Mouse (Mus musculus) spleen, adult 2 months (tissue): ENCODE measurements around the gene Sp110. TPM values are rescaled to one million over a fixed set of nuclear protein-coding genes. Genes with fewer than 3 reads are reported as not detected.
A peak's percentile ranks its signal among the peaks of the same experiment; 100 is the strongest.
"Not testable (repeated sequence)": the region's sequence is repeated elsewhere in the genome, so short reads cannot be mapped to it uniquely, and the experiment has no call there.

Experiments
- DNase-seq, 2 experiments: peaks; one replicate each; pipeline versions ENCODE4 v3.0.0 to v3.0.0-alpha.2; 2012 to 2021; ENCODE audit warnings: low spot score in 2 of 2, low read depth in 1 of 2
- H3K27ac ChIP-seq: fragments of 200-500 bp; 2 replicates; pipeline ENCODE4 v1.5.1; 2012; ENCODE audit warnings: low read length, inconsistent platforms; ENCODE audit not compliant: insufficient read depth
- H3K27me3 ChIP-seq: fragments of 200-500 bp; 2 replicates; pipeline ENCODE4 v1.6.1; 2012; ENCODE audit warnings: mild to moderate bottlenecking, moderate library complexity, low read length, inconsistent platforms; ENCODE audit not compliant: control insufficient read depth, insufficient read depth
- H3K36me3 ChIP-seq: fragments of 200-500 bp; 2 replicates; pipeline ENCODE4 v1.6.1; 2012; ENCODE audit warnings: mild to moderate bottlenecking, low read length, inconsistent platforms; ENCODE audit not compliant: control insufficient read depth, insufficient read depth
- H3K4me1 ChIP-seq: fragments of 200-500 bp; 2 replicates; pipeline ENCODE4 v1.6.1; 2011; ENCODE audit warnings: inconsistent platforms; ENCODE audit not compliant: control insufficient read depth, insufficient read depth, insufficient read length
- H3K4me3 ChIP-seq: fragments of 200-500 bp; 2 replicates; pipeline ENCODE4 v1.5.1; 2011; ENCODE audit warnings: mild to moderate bottlenecking, inconsistent platforms; ENCODE audit not compliant: insufficient read depth, insufficient read length; ENCODE audit errors: extremely low read depth
- WGBS: fragments of 180-500 bp; shearing (Covaris S2); methylation state at CpG from one replicate; pipeline ENCODE4 v1.1.7; 2018; 5-methylcytosine and 5-hydroxymethylcytosine counted together
- polyA plus RNA-seq: library from polyadenylated mRNA; depleted of rRNA; stranded (reverse); fragments of >200 nt; gene quantifications from 2 replicates; pipeline ENCODE4 v1.2.3, GENCODE M21; 2012; rRNA removed

Gene Sp110
- polyA plus RNA-seq: 54.2 and 57.5 TPM in 2 replicates

DNA sequence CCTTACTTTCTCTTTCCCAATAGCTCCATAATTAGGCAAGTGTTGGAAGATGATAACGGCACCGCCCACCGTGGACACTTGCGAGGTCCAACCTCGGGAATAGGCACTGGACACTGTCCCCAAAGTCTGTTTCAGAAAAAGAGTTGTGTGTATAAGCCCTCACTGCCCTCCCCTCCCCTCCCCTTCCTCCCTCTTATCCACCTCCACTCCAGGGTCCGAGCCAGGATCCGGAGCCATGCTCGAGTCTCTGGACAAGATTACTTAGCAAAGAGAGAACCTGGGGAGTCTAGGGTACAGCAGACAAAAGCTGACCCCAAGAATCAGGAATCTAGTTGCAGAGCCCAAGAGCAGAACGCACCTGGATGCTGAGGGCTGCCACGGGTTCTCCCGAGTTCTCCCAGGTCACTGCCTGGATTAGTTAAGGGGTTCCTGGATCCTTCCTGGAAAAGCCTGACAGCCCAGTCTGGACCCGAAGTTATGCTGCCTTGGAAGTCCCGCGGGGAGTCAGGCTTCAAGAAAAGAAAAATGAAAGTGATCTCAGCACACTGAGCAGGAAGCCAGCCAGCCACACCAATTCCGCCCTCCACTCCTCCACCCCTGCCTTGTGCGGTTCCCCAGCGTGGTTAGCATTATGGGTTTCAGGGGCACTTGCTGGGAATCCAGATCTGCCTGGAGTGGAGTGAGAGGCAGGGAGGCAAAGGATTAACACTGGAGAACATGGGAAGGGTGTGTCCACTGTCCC lies at the start of gene Sp110:
Gene Sp110 (minus strand): TSS at position 547 of the 742 bp plus-strand sequence.
- Histone ChIP-seq H3K27ac (0 out of 2 replicates have a peak within 1 kb of the TSS, but pooled peaks have one; percentile 62), H3K4me3 (peak within 1 kb of the TSS; percentile 50)
- DNase-seq: peak in 1 of 2 experiments; percentile 49
- H3K4me1 ChIP-seq, H3K36me3 ChIP-seq, H3K27me3 ChIP-seq: not testable (repeated sequence)
- WGBS: 47% methylated on average over 17 of the region's 17 CpGs

DNA sequence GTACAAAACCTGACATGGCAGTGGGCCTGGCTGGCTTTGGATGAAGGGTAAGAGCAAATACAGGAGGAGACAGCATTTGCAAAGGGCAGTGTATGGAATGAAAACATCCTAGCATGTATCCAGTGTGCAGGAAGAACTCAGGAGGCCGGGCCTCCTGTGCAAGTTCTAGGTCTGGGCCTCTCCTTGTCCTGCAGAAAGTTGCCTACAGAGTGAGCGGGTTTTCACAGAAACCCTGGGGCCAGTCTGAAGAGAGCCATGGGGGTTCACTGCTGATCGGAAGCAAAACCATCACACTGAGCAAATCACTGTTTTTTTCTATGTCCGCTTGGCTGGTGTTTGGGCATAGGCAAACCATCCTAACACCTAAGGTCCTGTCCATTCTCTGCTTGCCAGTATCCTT lies 39.5 kb upstream of the Sp110 start:
- not testable (repeated sequence) for H3K4me3 ChIP-seq, H3K36me3 ChIP-seq, H3K27me3 ChIP-seq, DNase-seq, H3K27ac ChIP-seq, H3K4me1 ChIP-seq
- 86% methylated on average over 4 of the region's 4 CpGs for whole genome bisulfite sequencing

DNA sequence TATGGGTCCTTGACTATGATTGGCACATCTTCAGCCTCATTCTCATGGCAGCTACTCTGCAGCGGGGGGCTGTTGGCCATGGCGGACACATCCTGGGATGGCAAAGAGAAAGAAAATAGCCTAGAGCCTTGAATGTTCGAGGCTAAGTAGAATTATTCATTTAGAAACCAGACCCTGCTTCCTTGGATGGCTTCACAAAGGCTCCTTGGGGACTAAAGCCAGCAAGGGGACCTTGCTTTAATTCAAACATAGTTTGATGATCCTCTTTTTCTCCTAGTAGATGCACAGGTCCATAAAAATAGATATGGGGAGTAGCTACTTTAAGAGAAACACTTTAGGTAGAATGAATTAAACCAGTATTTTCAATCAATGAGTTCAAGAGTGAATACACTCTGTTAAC lies 38.3 kb upstream of the Sp110 start:
- WGBS: 62% methylated on average over 3 of the region's 3 CpGs

DNA sequence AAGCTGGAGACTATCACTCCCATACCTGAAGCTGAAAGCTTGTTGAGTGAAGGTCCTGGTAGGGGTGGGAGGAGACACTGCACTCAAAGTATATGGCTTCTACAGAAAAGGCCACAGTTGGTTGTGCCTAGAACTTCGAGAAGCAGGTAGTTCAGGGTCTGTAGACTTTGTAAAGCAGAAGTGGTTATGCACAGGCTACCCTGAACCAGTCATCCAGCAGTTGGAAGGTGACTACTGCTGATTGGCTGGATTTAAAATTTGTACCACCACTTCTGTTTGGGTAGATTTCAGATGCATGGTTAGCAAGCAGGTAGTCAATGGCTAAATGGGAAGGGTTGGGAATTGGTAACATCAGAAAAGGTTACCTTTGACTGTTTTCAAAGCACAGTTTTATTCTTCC lies 20.1 kb upstream of the Sp110 start:
- not testable (repeated sequence) for H3K27ac ChIP-seq, H3K4me1 ChIP-seq, H3K27me3 ChIP-seq, H3K36me3 ChIP-seq, H3K4me3 ChIP-seq
- 21% methylated on average over 1 of the region's 1 CpGs for WGBS
- peak in 1 of 2 experiments; percentile 40 for DNase-seq

More for the DNA sequence above, 38.3 kb upstream of the Sp110 start:
- H3K27ac ChIP-seq, H3K4me3 ChIP-seq, H3K36me3 ChIP-seq, H3K27me3 ChIP-seq, DNase-seq, H3K4me1 ChIP-seq: not testable (repeated sequence)

DNA sequence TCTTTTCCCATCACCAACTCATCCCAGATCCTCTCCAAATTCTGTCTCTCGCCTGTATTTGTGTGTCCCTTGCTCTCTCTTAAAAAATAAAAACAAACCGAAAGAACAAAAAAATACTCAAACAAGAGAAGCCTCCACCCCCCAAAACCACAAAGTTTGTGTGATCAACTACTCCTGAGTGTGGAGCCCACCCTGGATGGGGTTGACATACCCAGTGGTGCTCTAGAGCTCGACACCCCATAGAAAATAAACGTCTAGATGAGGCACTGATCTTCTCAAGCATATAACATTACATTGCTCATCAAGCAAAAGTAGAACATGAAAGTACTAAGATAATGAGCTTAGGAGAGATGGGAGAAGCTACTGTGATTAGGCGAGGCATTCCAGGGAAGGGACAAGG lies 18.5 kb upstream of the Sp110 start:
- not testable (repeated sequence) for H3K4me3 ChIP-seq, H3K36me3 ChIP-seq, H3K4me1 ChIP-seq, DNase-seq, H3K27me3 ChIP-seq
- peak overlapping the region; percentile 22; the same call in 1 of the 2 replicates for H3K27ac ChIP-seq
- WGBS: 56% methylated on average over 4 of the region's 5 CpGs

DNA sequence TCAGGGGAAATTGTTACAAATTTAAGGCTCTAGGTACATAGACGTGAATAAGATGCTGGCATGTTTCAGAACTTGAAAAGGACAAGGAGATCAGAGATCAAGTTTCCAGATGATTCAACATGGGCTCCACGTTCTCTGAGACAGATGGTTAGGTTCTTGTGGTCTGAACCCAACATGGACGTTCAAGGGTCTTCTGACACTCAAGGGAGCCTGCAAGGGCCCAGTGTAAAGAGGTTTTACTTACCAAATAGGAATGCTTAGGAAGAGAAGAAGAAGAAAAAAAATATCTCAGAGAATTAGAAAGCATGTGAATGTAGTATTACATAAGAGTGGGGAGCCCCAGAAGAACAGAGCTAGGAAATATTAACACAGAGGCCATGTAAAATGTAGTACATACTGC lies 17.2 kb upstream of the Sp110 start:
- 63% methylated on average over 3 of the region's 3 CpGs for WGBS
- DNase-seq, H3K4me1 ChIP-seq, H3K36me3 ChIP-seq, H3K4me3 ChIP-seq, H3K27ac ChIP-seq, H3K27me3 ChIP-seq: not testable (repeated sequence)

DNA sequence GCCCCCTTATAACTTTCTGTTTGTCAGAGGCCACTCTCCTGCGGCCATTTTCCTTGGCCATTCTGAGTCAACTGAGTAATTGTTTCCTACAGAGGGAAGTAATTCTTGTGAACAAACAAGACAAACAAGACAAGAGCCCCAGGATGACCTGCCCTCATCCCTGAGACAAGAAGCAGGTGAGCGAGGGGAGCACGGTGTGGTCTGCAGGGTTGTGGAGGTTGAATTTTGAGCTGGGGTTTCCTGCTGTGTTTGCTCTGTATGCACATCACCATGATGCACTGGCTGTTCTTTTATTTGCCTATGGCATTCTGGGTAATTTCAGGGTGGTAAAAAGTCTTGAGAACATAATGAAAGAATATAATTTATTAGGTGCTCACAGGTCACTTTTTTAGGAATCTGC lies 16.5 kb upstream of the Sp110 start:
- not testable (repeated sequence) for DNase-seq, H3K27ac ChIP-seq, H3K4me3 ChIP-seq, H3K4me1 ChIP-seq, H3K36me3 ChIP-seq, H3K27me3 ChIP-seq
- 92% methylated on average over 3 of the region's 3 CpGs for WGBS

DNA sequence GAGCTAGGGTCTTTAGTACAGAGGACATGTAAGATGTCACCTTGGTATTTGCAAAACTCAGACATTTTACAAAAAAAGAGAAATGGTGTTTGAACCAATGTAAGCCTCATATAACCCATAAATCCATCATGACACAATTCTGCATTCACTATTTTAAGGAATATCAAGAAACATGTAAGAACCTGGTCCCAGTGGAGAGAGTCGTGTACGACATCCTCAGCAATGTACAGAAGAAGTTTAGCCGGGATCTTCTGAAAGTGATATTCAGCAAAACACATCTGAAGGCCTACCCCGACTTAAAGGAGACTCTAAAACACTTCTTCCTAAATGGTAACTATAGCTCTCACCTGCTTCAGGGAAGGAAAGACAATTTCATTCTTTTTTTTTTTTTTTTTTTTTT lies 12.0 kb upstream of the Sp110 start:
- H3K27me3 ChIP-seq, H3K4me1 ChIP-seq, H3K27ac ChIP-seq, H3K4me3 ChIP-seq, DNase-seq, H3K36me3 ChIP-seq: not testable (repeated sequence)
- no CpG with 5 or more reads among the region's 4 CpGs for WGBS

DNA sequence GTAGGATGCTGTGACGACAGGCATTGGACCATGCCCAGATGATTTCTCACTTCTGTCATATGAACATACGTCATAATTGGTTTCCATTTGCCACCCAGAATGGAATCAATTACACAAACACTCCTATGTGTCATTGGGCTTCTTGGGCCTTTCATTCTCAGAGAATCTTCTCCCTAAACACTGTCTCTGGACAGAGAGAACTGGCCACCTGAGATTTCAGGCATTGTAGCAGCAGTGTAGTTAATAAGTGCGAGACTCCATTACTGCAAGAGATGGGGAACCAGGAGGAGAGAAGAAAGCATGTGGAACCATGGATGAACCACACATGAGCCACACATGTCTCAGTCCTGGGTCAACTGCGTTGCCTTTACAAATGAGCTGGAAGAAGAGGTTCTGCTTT lies 9.7 kb upstream of the Sp110 start:
- peak overlapping the region; percentile 88 for H3K27ac ChIP-seq
- H3K27me3 ChIP-seq, H3K4me1 ChIP-seq, H3K36me3 ChIP-seq, H3K4me3 ChIP-seq: not testable (repeated sequence)
- WGBS: 74% methylated on average over 4 of the region's 4 CpGs
- peak in 1 of 2 experiments; percentile 61 for DNase-seq

DNA sequence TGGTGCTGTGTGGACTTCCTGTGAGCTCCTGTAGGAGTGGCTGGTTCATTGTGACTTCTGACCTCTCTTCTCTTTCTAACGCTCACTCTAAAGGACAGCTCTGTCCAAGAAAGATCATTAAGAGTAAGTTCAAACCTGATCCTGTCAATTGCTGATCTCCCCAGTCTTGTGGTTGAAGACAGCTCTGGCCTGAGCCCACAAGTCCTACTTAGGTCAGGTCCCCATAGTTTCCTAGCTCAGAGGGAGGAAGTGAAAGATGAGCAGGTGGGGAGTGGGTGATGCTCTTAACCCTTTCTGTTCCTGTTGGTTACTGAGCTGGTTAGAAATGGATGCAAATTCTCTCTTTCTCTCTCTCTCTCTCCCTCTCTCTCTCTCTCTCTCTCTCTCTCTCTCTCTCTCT lies 5.7 kb upstream of the Sp110 start:
- H3K27me3 ChIP-seq, H3K4me1 ChIP-seq, H3K36me3 ChIP-seq, DNase-seq: not testable (repeated sequence)
- Histone ChIP-seq H3K4me3 (peak overlapping the region; percentile 18; the same call in 1 of the 2 replicates), H3K27ac (peak overlapping the region; percentile 88)
- 80% methylated on average over 1 of the region's 1 CpGs for WGBS

DNA sequence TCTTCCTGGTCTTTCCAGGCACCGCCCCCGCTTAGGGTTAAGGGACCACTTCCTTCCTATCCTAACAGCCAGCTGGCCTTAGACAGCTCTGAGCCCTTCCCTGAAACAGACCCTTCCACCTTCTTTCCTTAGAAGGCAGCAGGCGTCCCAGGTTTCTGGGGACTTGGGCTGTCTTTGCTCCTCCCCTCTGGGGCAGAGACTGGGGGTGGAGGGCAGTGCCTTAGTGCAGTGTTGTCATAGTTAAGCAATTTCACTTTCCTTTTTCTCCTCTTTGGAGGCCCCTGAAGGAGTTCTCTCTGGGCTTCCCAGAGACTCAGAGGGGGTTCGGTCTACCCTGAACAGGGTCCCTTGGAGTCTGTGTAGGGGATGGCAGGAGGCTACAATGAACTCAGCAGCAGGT lies 2.2 kb upstream of the Sp110 start:
- 41% methylated on average over 4 of the region's 4 CpGs for WGBS
- DNase-seq: peak; percentile 25 to 58
- peak overlapping the region; percentile 46 for H3K4me3 ChIP-seq
- not testable (repeated sequence) for H3K36me3 ChIP-seq, H3K4me1 ChIP-seq, H3K27me3 ChIP-seq
- H3K27ac ChIP-seq: peak overlapping the region; percentile 83
